Mouse (Mus musculus): Measurements from ENCODE around the gene Srrm4. TPM values are rescaled to one million over a fixed set of nuclear protein-coding genes. Genes with fewer than 3 reads are reported as not detected.
A peak's percentile ranks its signal among the peaks of the same experiment; 100 is the strongest.

Srrm4 gene
- polyA plus RNA-seq, 1 experiment from 2014 or later = 10.0 TPM

- Histone ChIP-seq H3K9me3 (replicated peaks) (no peaks in the 10 kb centered on the region), H3K4me1 (peaks cover 43% of the 10 kb centered on the region), H3K27me3 (ENCODE audit: low read depth, poor library complexity, severe bottlenecking) (no peaks in the 10 kb centered on the region), H3K36me3 (no peaks in the 10 kb centered on the region), H3K27ac (replicated peaks) (no peak overlapping the region), H3K4me3 (no peak overlapping the region)
- WGBS = 91% methylated on average over 19 of the region's 19 CpGs
- DNase-seq (ENCODE audit: low spot score) = no peak
Observed at GRCm38 (mm10) chr5:116498880-116499640, 92.6 kb downstream of the Srrm4 start.

- Histone ChIP-seq H3K4me3 (no peak overlapping the region), H3K9me3 (replicated peaks) (no peaks in the 10 kb centered on the region), H3K27ac (replicated peaks) (no peak overlapping the region; the same call in 1 of the 2 replicates), H3K27me3 (ENCODE audit: low read depth, poor library complexity, severe bottlenecking) (no peaks in the 10 kb centered on the region), H3K4me1 (peaks cover 47% of the 10 kb centered on the region), H3K36me3 (no peaks in the 10 kb centered on the region)
- DNase-seq (ENCODE audit: low spot score) = no peak
- 78% methylated on average over 5 of the region's 5 CpGs for WGBS
Observed at GRCm38 (mm10) chr5:116497866-116498265, 93.8 kb downstream of the Srrm4 start.

GRCm38 (mm10) chr5:116497205-116497604 lies 94.4 kb downstream of the Srrm4 start:
- Histone ChIP-seq H3K27ac (replicated peaks) (0 out of 2 replicates have a peak overlapping the region, but pooled peaks have one; percentile 43), H3K4me3 (no peak overlapping the region), H3K4me1 (peaks cover 50% of the 10 kb centered on the region), H3K36me3 (no peaks in the 10 kb centered on the region), H3K9me3 (replicated peaks) (no peaks in the 10 kb centered on the region), H3K27me3 (ENCODE audit: low read depth, poor library complexity, severe bottlenecking) (no peaks in the 10 kb centered on the region)
- 49% methylated on average over 7 of the region's 7 CpGs for WGBS
- peak; percentile 28 for DNase-seq (ENCODE audit: low spot score)

- WGBS = 80% methylated on average over 2 of the region's 2 CpGs
- no peak for DNase-seq (ENCODE audit: low spot score)
- no peaks in the 10 kb centered on the region for H3K9me3 ChIP-seq (replicated peaks)
- H3K27ac ChIP-seq (replicated peaks) = 0 out of 2 replicates have a peak overlapping the region, but pooled peaks have one; percentile 43
- H3K4me1 ChIP-seq = peaks cover 49% of the 10 kb centered on the region
- H3K36me3 ChIP-seq = no peaks in the 10 kb centered on the region
- H3K27me3 ChIP-seq (ENCODE audit: low read depth, poor library complexity, severe bottlenecking) = no peaks in the 10 kb centered on the region
- no peak overlapping the region for H3K4me3 ChIP-seq
Observed at GRCm38 (mm10) chr5:116496717-116497116, 94.9 kb downstream of the Srrm4 start.

- WGBS = 79% methylated on average over 9 of the region's 9 CpGs
- no peak for DNase-seq (ENCODE audit: low spot score)
- Histone ChIP-seq H3K4me3 (no peak overlapping the region), H3K4me1 (peaks cover 50% of the 10 kb centered on the region), H3K27ac (replicated peaks) (no peak overlapping the region), H3K36me3 (no peaks in the 10 kb centered on the region), H3K9me3 (replicated peaks) (no peaks in the 10 kb centered on the region), H3K27me3 (ENCODE audit: low read depth, poor library complexity, severe bottlenecking) (no peaks in the 10 kb centered on the region)
Observed at GRCm38 (mm10) chr5:116495466-116495865, 96.2 kb downstream of the Srrm4 start.

- H3K4me1 ChIP-seq = peaks cover 54% of the 10 kb centered on the region
- no peaks in the 10 kb centered on the region for H3K27me3 ChIP-seq (ENCODE audit: low read depth, poor library complexity, severe bottlenecking)
- H3K4me3 ChIP-seq = no peak overlapping the region
- H3K36me3 ChIP-seq = no peaks in the 10 kb centered on the region
- WGBS = 63% methylated on average over 7 of the region's 7 CpGs
- no peak overlapping the region for H3K27ac ChIP-seq (replicated peaks)
- DNase-seq (ENCODE audit: low spot score) = no peak
- H3K9me3 ChIP-seq (replicated peaks) = no peaks in the 10 kb centered on the region
Observed at GRCm38 (mm10) chr5:116494377-116494776, 97.2 kb downstream of the Srrm4 start.

GRCm38 (mm10) chr5:116492726-116493125 lies 98.9 kb downstream of the Srrm4 start:
- H3K27me3 ChIP-seq (ENCODE audit: low read depth, poor library complexity, severe bottlenecking) = no peaks in the 10 kb centered on the region

GRCm38 (mm10) chr5:116491794-116492420 lies 99.7 kb downstream of the Srrm4 start:
- H3K27ac ChIP-seq (replicated peaks) = no peak overlapping the region
- no peaks in the 10 kb centered on the region for H3K9me3 ChIP-seq (replicated peaks)
- no peaks in the 10 kb centered on the region for H3K27me3 ChIP-seq (ENCODE audit: low read depth, poor library complexity, severe bottlenecking)
- no peak overlapping the region for H3K4me3 ChIP-seq
- 76% methylated on average over 12 of the region's 12 CpGs for WGBS
- H3K36me3 ChIP-seq = no peaks in the 10 kb centered on the region
- no peak for DNase-seq (ENCODE audit: low spot score)
- peaks cover 41% of the 10 kb centered on the region for H3K4me1 ChIP-seq

More at GRCm38 (mm10) chr5:116492726-116493125, 98.9 kb downstream of the Srrm4 start:
- Histone ChIP-seq H3K4me1 (peaks cover 47% of the 10 kb centered on the region), H3K36me3 (no peaks in the 10 kb centered on the region), H3K27ac (replicated peaks) (no peak overlapping the region), H3K9me3 (replicated peaks) (no peaks in the 10 kb centered on the region), H3K4me3 (no peak overlapping the region)
- 82% methylated on average over 3 of the region's 3 CpGs for WGBS
- no peak for DNase-seq (ENCODE audit: low spot score)

GRCm38 (mm10) chr5:116490826-116491225 lies 100.8 kb downstream of the Srrm4 start:
- H3K27me3 ChIP-seq (ENCODE audit: low read depth, poor library complexity, severe bottlenecking) = no peaks in the 10 kb centered on the region
- H3K4me3 ChIP-seq = no peak overlapping the region
- WGBS = 87% methylated on average over 5 of the region's 5 CpGs
- H3K36me3 ChIP-seq = no peaks in the 10 kb centered on the region
- no peaks in the 10 kb centered on the region for H3K9me3 ChIP-seq (replicated peaks)
- no peak overlapping the region for H3K27ac ChIP-seq (replicated peaks)
- peaks cover 44% of the 10 kb centered on the region for H3K4me1 ChIP-seq
- no peak for DNase-seq (ENCODE audit: low spot score)

GRCm38 (mm10) chr5:116489621-116490020 lies 102.0 kb downstream of the Srrm4 start:
- no peak overlapping the region for H3K4me3 ChIP-seq
- H3K9me3 ChIP-seq (replicated peaks) = no peaks in the 10 kb centered on the region
- no peak overlapping the region for H3K27ac ChIP-seq (replicated peaks)
- no peaks in the 10 kb centered on the region for H3K36me3 ChIP-seq
- no peaks in the 10 kb centered on the region for H3K27me3 ChIP-seq (ENCODE audit: low read depth, poor library complexity, severe bottlenecking)
- WGBS = 67% methylated on average over 8 of the region's 8 CpGs
- peaks cover 49% of the 10 kb centered on the region for H3K4me1 ChIP-seq
- no peak for DNase-seq (ENCODE audit: low spot score)

GRCm38 (mm10) chr5:116486135-116486534 lies 105.5 kb downstream of the Srrm4 start:
- Histone ChIP-seq H3K4me3 (no peak overlapping the region), H3K4me1 (peaks cover 46% of the 10 kb centered on the region), H3K27ac (replicated peaks) (no peak overlapping the region), H3K9me3 (replicated peaks) (no peaks in the 10 kb centered on the region), H3K27me3 (ENCODE audit: low read depth, poor library complexity, severe bottlenecking) (no peaks in the 10 kb centered on the region), H3K36me3 (peaks cover 12% of the 10 kb centered on the region; the same call in 1 of the 2 replicates)
- no peak for DNase-seq (ENCODE audit: low spot score)
- 78% methylated on average over 4 of the region's 4 CpGs for WGBS

GRCm38 (mm10) chr5:116485069-116485468 lies 106.5 kb downstream of the Srrm4 start:
- no peaks in the 10 kb centered on the region for H3K9me3 ChIP-seq (replicated peaks)
- H3K4me1 ChIP-seq = peaks cover 39% of the 10 kb centered on the region
- 30% methylated on average over 5 of the region's 5 CpGs for WGBS
- DNase-seq (ENCODE audit: low spot score) = peak; percentile 56
- no peak overlapping the region for H3K4me3 ChIP-seq
- H3K36me3 ChIP-seq = peaks cover 18% of the 10 kb centered on the region; the same call in 1 of the 2 replicates
- H3K27ac ChIP-seq (replicated peaks) = no peak overlapping the region
- H3K27me3 ChIP-seq (ENCODE audit: low read depth, poor library complexity, severe bottlenecking) = no peaks in the 10 kb centered on the region

GRCm38 (mm10) chr5:116484236-116484635 lies 107.4 kb downstream of the Srrm4 start:
- H3K4me3 ChIP-seq = no peak overlapping the region
- H3K27me3 ChIP-seq (ENCODE audit: low read depth, poor library complexity, severe bottlenecking) = no peaks in the 10 kb centered on the region
- H3K27ac ChIP-seq (replicated peaks) = no peak overlapping the region
- H3K36me3 ChIP-seq = peaks cover 18% of the 10 kb centered on the region; the same call in 1 of the 2 replicates
- 94% methylated on average over 9 of the region's 9 CpGs for WGBS
- H3K9me3 ChIP-seq (replicated peaks) = no peaks in the 10 kb centered on the region
- no peak for DNase-seq (ENCODE audit: low spot score)
- peaks cover 35% of the 10 kb centered on the region for H3K4me1 ChIP-seq
